Mouse (Mus musculus): ENCODE measurements around the gene Ldha. TPM values are rescaled to one million over a fixed set of nuclear protein-coding genes. Genes with fewer than 3 reads are reported as not detected.
"Not testable (repeated sequence)": the region's sequence is repeated elsewhere in the genome, so short reads cannot be mapped to it uniquely, and the experiment has no call there.

The Ldha gene
- polyA plus RNA-seq, 1 experiment from 2014 or later = 2,643 TPM

DNA sequence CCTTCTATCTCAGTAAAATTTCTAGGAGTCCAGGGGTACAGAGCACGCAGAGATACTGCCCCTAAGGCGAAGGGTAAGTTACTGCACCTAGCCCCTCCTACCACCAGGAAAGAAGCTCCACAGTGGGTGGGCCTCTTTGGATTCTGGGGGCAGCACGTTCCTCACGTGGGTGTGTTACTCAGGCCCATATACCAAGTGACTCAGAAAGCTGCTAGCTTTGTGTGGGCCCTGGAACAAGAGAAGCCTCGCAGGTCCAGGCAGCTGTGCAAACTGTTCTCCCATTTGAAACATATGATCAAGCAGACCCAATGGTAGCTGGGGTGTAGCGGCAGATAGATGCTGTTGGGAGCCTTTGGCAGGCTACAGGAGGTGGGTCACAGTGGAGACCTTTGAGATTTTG, 17.8 kb downstream of the Ldha start:
- Histone ChIP-seq H3K4me3 (no peak overlapping the region), H3K36me3 (replicated peaks) (peaks cover 27% of the 10 kb centered on the region), H3K9me3 (no peaks in the 10 kb centered on the region), H3K27ac (replicated peaks) (no peak overlapping the region), H3K27me3 (replicated peaks; ENCODE audit: low read depth, poor library complexity, severe bottlenecking) (no peaks in the 10 kb centered on the region), H3K4me1 (no peaks in the 10 kb centered on the region)
- DNase-seq (ENCODE audit: low spot score) = no peak
- 62% methylated on average over 6 of the region's 6 CpGs for WGBS

DNA sequence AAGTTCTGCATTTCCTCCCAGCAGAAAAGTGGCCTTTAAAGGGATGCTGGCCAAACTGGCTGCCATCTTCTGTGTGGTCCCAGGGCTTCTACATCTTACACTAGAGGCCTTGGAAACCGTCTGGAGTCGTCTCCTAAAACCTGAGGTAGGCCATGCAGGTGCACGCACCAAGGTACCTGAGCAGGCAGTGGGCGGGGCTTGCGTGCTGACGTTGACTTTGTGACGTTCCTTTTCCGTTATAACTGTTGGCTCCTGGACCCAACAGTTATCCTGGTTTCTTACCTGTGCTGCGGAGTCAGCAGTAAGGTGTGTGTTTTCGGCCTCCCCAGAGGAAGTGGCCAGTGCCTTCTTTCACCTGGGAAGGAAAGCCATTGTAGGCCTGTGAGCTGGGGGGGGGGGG, 19.7 kb downstream of the Ldha start, which contains the start of gene Ldhc:
TSS of gene Ldhc (plus strand) at position 208 of the 400 bp plus-strand sequence.
- Histone ChIP-seq H3K27ac (replicated peaks) (no peak within 1 kb of the TSS), H3K4me3 (no peak within 1 kb of the TSS), H3K4me1 (no peaks in the 10 kb centered on the region), H3K27me3 (replicated peaks; ENCODE audit: low read depth, poor library complexity, severe bottlenecking) (no peaks in the 10 kb centered on the region), H3K9me3 (no peaks in the 10 kb centered on the region), H3K36me3 (replicated peaks) (peaks cover 7% of the 10 kb centered on the region)
- 41% methylated on average over 10 of the region's 10 CpGs for WGBS
- DNase-seq (ENCODE audit: low spot score) = no peak

DNA sequence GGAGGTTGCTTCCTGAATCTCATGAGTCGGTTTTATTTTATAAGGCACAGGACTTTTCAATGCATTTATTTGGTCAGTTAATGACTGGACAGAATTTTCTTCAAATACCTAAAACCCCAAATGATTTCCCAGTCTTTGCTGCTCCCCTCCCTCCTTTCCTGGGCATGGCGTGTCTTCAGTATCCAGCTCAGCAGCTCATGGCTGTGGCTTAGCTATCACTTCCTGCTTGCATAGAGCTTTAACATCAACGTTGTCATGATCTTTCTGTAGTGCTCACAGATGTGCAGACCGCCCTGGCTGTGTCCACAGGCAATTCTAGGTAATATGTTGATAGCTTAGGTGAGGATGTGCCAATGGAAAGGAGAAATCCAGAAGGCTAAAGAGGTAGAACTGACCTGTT, 30.7 kb downstream of the Ldha start:
- no peak for DNase-seq (ENCODE audit: low spot score)
- Histone ChIP-seq H3K4me1 (no peaks in the 10 kb centered on the region), H3K27ac (replicated peaks) (no peak overlapping the region), H3K4me3 (no peak overlapping the region), H3K36me3 (replicated peaks) (no peaks in the 10 kb centered on the region), H3K27me3 (replicated peaks; ENCODE audit: low read depth, poor library complexity, severe bottlenecking) (no peaks in the 10 kb centered on the region), H3K9me3 (no peaks in the 10 kb centered on the region)
- WGBS = 78% methylated on average over 4 of the region's 4 CpGs

DNA sequence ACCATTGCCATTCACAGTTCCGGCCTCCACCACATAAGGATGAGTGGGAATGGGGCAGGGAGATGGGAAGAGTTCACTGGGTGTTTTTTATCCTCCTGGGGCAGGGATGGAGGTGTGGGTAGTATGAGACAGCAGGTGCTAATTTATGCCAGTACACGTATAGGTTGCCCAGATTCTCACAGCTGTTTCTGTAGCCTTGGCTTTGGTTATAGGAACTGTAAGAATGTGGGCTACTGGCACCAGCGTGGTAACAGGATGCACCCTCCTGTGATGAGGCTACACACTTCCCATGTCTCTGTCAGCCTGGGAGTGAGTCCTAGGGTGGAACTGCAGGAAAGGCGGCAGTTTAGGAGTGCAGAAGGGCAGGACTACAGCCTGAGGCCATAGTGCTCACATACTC, 35.6 kb downstream of the Ldha start:
- H3K9me3 ChIP-seq = no peaks in the 10 kb centered on the region
- no peak for DNase-seq (ENCODE audit: low spot score)
- no peak overlapping the region for H3K4me3 ChIP-seq
- H3K36me3 ChIP-seq (replicated peaks) = peaks cover 13% of the 10 kb centered on the region; the same call in 1 of the 2 replicates
- no peak overlapping the region for H3K27ac ChIP-seq (replicated peaks)
- WGBS = 73% methylated on average over 4 of the region's 4 CpGs
- H3K27me3 ChIP-seq (replicated peaks; ENCODE audit: low read depth, poor library complexity, severe bottlenecking) = no peaks in the 10 kb centered on the region
- H3K4me1 ChIP-seq = no peaks in the 10 kb centered on the region

DNA sequence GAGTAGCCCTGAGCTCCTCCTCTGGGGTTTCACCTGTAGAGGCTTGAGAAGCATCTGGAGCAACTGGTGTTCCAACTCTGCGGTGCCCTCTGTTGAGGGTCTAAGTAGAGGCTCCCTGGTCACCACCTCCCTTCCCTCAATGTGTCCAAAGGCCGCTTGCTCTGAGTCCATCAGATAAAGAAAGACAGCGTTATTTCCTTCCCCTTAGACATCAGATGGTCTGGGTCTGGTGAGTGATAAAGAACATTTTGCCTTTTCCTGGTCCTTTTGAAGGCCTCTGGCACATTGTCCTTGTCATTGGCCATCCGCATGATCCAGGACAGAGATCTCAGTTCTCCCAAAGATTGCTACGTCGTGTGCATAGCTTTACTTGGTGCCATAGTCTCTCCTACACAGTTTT, 36.0 kb downstream of the Ldha start:
- whole genome bisulfite sequencing = 81% methylated on average over 6 of the region's 6 CpGs
- H3K4me3 ChIP-seq = no peak overlapping the region
- H3K9me3 ChIP-seq = no peaks in the 10 kb centered on the region
- no peaks in the 10 kb centered on the region for H3K4me1 ChIP-seq
- H3K27ac ChIP-seq (replicated peaks) = no peak overlapping the region
- no peaks in the 10 kb centered on the region for H3K27me3 ChIP-seq (replicated peaks; ENCODE audit: low read depth, poor library complexity, severe bottlenecking)
- H3K36me3 ChIP-seq (replicated peaks) = peaks cover 14% of the 10 kb centered on the region; the same call in 1 of the 2 replicates
- no peak for DNase-seq (ENCODE audit: low spot score)

DNA sequence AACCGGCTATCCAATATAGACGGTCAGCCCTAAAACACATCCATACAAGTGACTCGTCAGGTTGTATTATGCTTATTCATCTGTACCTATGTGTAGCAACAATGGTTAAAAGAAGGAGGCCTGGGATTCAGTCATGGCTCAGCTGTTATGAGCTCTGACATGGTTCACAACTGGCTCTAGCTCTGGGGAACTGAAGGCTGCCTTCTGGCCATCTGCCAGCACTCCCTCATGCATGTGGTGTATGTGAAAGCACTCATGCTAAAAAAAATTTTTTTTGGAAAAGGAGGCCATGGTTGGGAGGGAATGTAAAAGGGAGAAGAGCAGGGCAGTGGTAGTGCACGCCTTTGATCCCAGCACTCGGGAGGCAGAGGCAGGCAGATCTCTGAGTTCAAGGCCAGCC, 38.6 kb downstream of the Ldha start:
- 95% methylated on average over 5 of the region's 5 CpGs for WGBS
- H3K27me3 ChIP-seq (replicated peaks; ENCODE audit: low read depth, poor library complexity, severe bottlenecking) = no peaks in the 10 kb centered on the region
- no peaks in the 10 kb centered on the region for H3K4me1 ChIP-seq
- H3K4me3 ChIP-seq = no peak overlapping the region
- DNase-seq (ENCODE audit: low spot score) = no peak
- H3K9me3 ChIP-seq = no peaks in the 10 kb centered on the region
- H3K27ac ChIP-seq (replicated peaks) = no peak overlapping the region
- peaks cover 32% of the 10 kb centered on the region for H3K36me3 ChIP-seq (replicated peaks)

DNA sequence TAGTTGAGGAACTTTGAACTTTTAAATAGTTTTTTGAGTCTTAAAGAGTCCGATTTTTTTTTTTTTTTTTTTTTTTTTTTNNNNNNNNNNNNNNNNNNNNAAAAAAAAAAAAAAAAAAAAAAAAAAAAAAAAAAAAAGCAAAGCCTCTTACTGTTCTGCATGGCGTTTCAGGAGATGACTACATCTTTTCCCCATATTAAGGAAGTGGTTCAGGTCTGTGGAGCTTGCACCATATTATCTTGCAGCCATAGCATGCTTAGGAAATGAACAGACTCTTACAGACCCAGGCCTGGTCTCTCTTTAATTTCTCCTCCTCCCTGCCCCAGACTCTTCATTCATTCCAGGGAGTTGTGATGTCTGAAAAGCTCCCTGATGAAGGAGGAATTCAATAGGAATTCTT, 39.7 kb downstream of the Ldha start:
- no peaks in the 10 kb centered on the region for H3K4me1 ChIP-seq
- H3K4me3 ChIP-seq = no peak overlapping the region
- WGBS = 85% methylated on average over 2 of the region's 2 CpGs
- DNase-seq (ENCODE audit: low spot score) = no peak
- H3K27ac ChIP-seq (replicated peaks) = no peak overlapping the region
- no peaks in the 10 kb centered on the region for H3K27me3 ChIP-seq (replicated peaks; ENCODE audit: low read depth, poor library complexity, severe bottlenecking)
- peaks cover 44% of the 10 kb centered on the region for H3K36me3 ChIP-seq (replicated peaks)
- H3K9me3 ChIP-seq = no peaks in the 10 kb centered on the region

DNA sequence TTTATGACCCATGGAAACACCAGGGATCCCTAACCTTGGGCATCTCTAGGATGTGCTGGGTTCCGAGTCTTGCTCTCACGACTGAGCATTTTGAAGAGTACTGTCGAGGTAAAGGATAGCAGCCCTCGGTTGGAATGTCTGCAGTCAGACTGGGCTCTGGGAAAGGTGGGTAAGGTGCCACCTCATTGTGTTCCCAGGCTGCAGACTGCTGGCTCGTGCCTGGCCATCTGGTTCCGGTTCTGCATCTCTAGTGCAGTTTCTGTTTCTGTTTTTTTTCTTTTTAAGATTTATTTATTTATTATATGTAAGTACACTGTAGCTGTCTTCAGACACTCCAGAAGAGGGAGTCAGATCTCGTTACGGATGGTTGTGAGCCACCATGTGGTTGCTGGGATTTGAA, 40.7 kb downstream of the Ldha start:
- DNase-seq (ENCODE audit: low spot score); H3K27me3 ChIP-seq (replicated peaks; ENCODE audit: low read depth, poor library complexity, severe bottlenecking); H3K27ac ChIP-seq (replicated peaks); H3K4me1 ChIP-seq; H3K9me3 ChIP-seq; H3K4me3 ChIP-seq: not testable (repeated sequence)
- peaks cover 53% of the 10 kb centered on the region for H3K36me3 ChIP-seq (replicated peaks)
- WGBS = 88% methylated on average over 8 of the region's 8 CpGs

DNA sequence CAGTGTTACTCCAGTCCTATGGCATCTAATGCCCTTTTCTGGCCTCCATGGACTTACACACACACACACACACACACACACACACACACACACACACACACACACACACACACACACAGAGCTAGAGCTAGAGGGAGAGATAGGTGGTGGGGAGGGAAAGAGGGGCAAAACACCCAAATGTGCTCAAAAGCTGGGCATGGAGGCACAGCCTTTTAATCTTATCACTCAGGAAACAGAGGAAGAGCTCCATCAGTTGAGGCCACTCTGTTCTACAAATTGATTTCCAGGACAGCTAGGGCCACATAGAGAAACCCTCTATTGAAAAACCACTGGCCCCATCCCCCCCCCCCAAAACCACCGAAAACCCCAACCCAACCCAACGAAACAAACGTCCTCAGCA, 42.0 kb downstream of the Ldha start:
- WGBS = 89% methylated on average over 3 of the region's 3 CpGs

DNA sequence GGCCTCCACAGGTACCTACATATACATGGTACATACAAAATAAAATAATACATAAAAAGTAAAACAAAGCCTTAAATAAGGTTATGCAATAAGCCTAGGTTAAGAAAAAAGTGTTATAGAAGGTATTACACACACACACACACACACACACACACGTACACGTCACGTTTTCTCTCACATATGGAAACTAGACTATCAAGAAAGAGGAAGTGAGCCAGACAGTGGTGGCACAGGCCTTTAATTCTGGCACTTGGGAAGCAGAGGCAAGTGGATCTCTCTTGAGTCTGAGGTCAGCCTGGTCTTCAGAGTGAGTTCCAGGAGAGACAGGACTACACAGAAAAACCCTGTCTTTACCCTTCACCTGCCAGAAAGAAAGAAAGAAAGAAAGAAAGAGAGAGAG, 54.2 kb downstream of the Ldha start:
- Histone ChIP-seq H3K27ac (replicated peaks) (no peak overlapping the region), H3K27me3 (replicated peaks; ENCODE audit: low read depth, poor library complexity, severe bottlenecking) (no peaks in the 10 kb centered on the region), H3K9me3 (no peaks in the 10 kb centered on the region), H3K4me3 (no peak overlapping the region), H3K4me1 (no peaks in the 10 kb centered on the region), H3K36me3 (replicated peaks) (peaks cover 100% of the 10 kb centered on the region)
- no peak for DNase-seq (ENCODE audit: low spot score)
- WGBS = 95% methylated on average over 3 of the region's 3 CpGs

More for the DNA sequence above, 42.0 kb downstream of the Ldha start:
- no peak for DNase-seq (ENCODE audit: low spot score)
- Histone ChIP-seq H3K4me3 (no peak overlapping the region), H3K9me3 (no peaks in the 10 kb centered on the region), H3K27me3 (replicated peaks; ENCODE audit: low read depth, poor library complexity, severe bottlenecking) (no peaks in the 10 kb centered on the region), H3K36me3 (replicated peaks) (peaks cover 65% of the 10 kb centered on the region), H3K4me1 (no peaks in the 10 kb centered on the region), H3K27ac (replicated peaks) (no peak overlapping the region)

DNA sequence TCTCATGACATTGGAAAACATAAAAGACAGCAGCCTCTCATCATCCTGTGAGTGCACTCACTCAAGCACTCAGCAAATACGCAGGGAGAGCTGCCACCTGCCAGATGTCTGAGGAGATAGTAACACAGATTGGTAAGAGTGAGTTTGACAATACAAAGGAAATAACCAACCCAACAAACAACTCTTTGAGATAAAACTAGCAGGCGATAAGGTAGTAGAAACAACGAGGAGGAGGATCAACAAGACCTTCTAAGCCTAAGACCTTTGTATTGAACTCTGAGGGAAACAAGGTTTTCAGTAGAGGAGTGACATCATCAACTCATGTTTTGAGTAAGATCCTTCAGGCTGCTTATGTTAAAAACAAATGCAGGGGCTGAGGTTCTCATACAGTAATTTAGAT, 58.1 kb downstream of the Ldha start:
- Histone ChIP-seq H3K9me3 (no peaks in the 10 kb centered on the region), H3K4me3 (no peak overlapping the region), H3K27ac (replicated peaks) (no peak overlapping the region), H3K27me3 (replicated peaks; ENCODE audit: low read depth, poor library complexity, severe bottlenecking) (no peaks in the 10 kb centered on the region), H3K4me1 (no peaks in the 10 kb centered on the region), H3K36me3 (replicated peaks) (peaks cover 100% of the 10 kb centered on the region)
- WGBS = 91% methylated on average over 3 of the region's 3 CpGs
- no peak for DNase-seq (ENCODE audit: low spot score)

Other genes starting within 250 kb of the Ldha start
- gene Sergef, start 201.7 kb upstream of the Ldha start, polyA plus RNA-seq (2016; fragmentation: Nextera tagmentation; extraction: Ambion mirVana) = 12.7 and 13.4 TPM in 2 replicates
- gene Tph1, start 168.9 kb upstream of the Ldha start, polyA plus RNA-seq (2016; fragmentation: Nextera tagmentation; extraction: Ambion mirVana) = 0.25 and 0.27 TPM in 2 replicates
- 40.7 and 46.0 TPM in 2 replicates for gene Saal1, start 130.8 kb upstream of the Ldha start, polyA plus RNA-seq (2016; fragmentation: Nextera tagmentation; extraction: Ambion mirVana)
- gene Saa3, start 125.8 kb upstream of the Ldha start, polyA plus RNA-seq (2016; fragmentation: Nextera tagmentation; extraction: Ambion mirVana) = not detected in 2 replicates
- gene Saa4, start 108.9 kb upstream of the Ldha start, polyA plus RNA-seq (2016; fragmentation: Nextera tagmentation; extraction: Ambion mirVana) = not detected in 2 replicates
- gene Saa1, start 98.5 kb upstream of the Ldha start, polyA plus RNA-seq (2016; fragmentation: Nextera tagmentation; extraction: Ambion mirVana) = 1.3 and 1.5 TPM in 2 replicates
- gene Saa2, start 89.7 kb upstream of the Ldha start, polyA plus RNA-seq (2016; fragmentation: Nextera tagmentation; extraction: Ambion mirVana) = 1.5 and 1.8 TPM in 2 replicates
- gene Hps5, start 45.4 kb upstream of the Ldha start, polyA plus RNA-seq (2016; fragmentation: Nextera tagmentation; extraction: Ambion mirVana) = 17.6 and 19.2 TPM in 2 replicates
- gene Gtf2h1, start 45.4 kb upstream of the Ldha start, polyA plus RNA-seq (2016; fragmentation: Nextera tagmentation; extraction: Ambion mirVana) = 49.3 and 50.6 TPM in 2 replicates
- gene Ldhc, start 19.7 kb downstream of the Ldha start, polyA plus RNA-seq (2016; fragmentation: Nextera tagmentation; extraction: Ambion mirVana) = 0.31 TPM in 1 of 2 replicates, not detected in the other
- gene Tsg101, start 78.5 kb downstream of the Ldha start, polyA plus RNA-seq (2016; fragmentation: Nextera tagmentation; extraction: Ambion mirVana) = 260 and 265 TPM in 2 replicates
- 12.7 TPM in 2 replicates for gene Uevld, start 117.1 kb downstream of the Ldha start, polyA plus RNA-seq (2016; fragmentation: Nextera tagmentation; extraction: Ambion mirVana)
- not detected in 2 replicates for gene Gm9999, start 142.1 kb downstream of the Ldha start, polyA plus RNA-seq (2016; fragmentation: Nextera tagmentation; extraction: Ambion mirVana)
- 12.4 and 12.8 TPM in 2 replicates for gene Spty2d1, start 166.9 kb downstream of the Ldha start, polyA plus RNA-seq (2016; fragmentation: Nextera tagmentation; extraction: Ambion mirVana)
- gene Tmem86a, start 209.1 kb downstream of the Ldha start, polyA plus RNA-seq (2016; fragmentation: Nextera tagmentation; extraction: Ambion mirVana) = 11.3 and 11.7 TPM in 2 replicates